8 mouse cellular contexts compared by ENCODE assay signal in the genomic region with DNA sequence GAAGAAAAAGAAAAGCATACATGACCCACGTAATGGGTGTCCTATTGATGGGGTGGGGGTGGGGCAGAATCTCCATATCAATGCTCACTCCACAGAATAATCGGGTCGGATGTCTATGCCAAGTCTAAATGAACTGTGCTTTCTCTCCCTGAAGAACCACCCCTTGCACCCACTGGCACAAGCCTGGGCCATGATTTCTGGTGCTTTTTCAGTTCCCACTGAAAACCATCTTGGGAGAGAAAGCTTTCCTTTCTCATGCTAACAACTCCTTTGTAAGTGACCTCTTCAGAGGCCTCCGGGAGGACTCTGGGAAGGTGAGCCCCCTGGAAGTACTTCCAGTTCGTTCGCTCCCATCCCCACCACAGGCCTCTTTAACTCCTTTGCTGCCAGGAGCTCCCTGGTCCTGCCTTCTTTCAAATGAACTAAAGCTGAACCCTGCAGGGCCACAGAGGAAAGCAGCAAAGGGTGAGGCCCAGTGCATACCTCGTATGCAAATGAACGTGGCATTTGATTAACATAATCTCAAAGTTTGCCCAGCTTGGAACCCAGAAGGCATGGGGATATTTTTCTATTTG.
DNase-seq lines count a peak whose midpoint lies in the region; ATAC-seq lines count a peak whose summit lies in the region.

No protein-coding gene starts in this region.

- peak; percentile 37 for DNase-seq in kidney, postnatal 10 days
- DNase-seq in kidney, adult 8-10 months = no peak
- peak; percentile 76 for DNase-seq in embryo, embryonic 10 days (ENCODE audit: low spot score)
- peak; percentile 77 for DNase-seq in neural tube, embryonic 11.5 days (ENCODE audit: low spot score)
- DNase-seq in left cerebral cortex, adult 11 months (ENCODE audit: low spot score) = no peak
- no peak for DNase-seq in adrenal gland, postnatal 10 days

- H3K9me3 ChIP-seq in hindbrain, embryonic 16.5 days (ENCODE audit: control insufficient read depth, low read length) = no peaks in the 10 kb centered on the region
- H3K9me3 ChIP-seq in neural tube, embryonic 11.5 days (ENCODE audit: control insufficient read depth, low read length) = no peaks in the 10 kb centered on the region

- 8% methylated on average over 8 of the region's 8 CpGs for WGBS in hindbrain, embryonic 16.5 days
- WGBS in neural tube, embryonic 11.5 days = 4% methylated on average over 8 of the region's 8 CpGs

- H3K27ac ChIP-seq in hindbrain, embryonic 16.5 days (ENCODE audit: low read depth, low read length) = peak overlapping the region; percentile 83
- peak overlapping the region; percentile 94 for H3K27ac ChIP-seq in neural tube, embryonic 11.5 days (ENCODE audit: low read depth, low read length)

- no peaks in the 10 kb centered on the region for H3K27me3 ChIP-seq in hindbrain, embryonic 16.5 days (replicated peaks; ENCODE audit: control insufficient read depth, insufficient read depth, low read length)
- H3K27me3 ChIP-seq in neural tube, embryonic 11.5 days (ENCODE audit: control insufficient read depth, insufficient read depth, low read length) = no peaks in the 10 kb centered on the region

- ATAC-seq in hindbrain, embryonic 16.5 days = peak; percentile 80
- peak; percentile 80 for ATAC-seq in neural tube, embryonic 11.5 days (ENCODE audit: insufficient read depth, low FRiP score, low TSS enrichment)
- ATAC-seq in granulocyte monocyte progenitor cell, adult 5-6 weeks (replicated peaks; ENCODE audit: poor library complexity, severe bottlenecking) = no peak

- no peak overlapping the region for H3K4me3 ChIP-seq in hindbrain, embryonic 16.5 days (ENCODE audit: low read length)
- H3K4me3 ChIP-seq in neural tube, embryonic 11.5 days (ENCODE audit: low read depth, low read length) = no peak overlapping the region

- H3K36me3 ChIP-seq in hindbrain, embryonic 16.5 days (ENCODE audit: control insufficient read depth, insufficient read depth, low read length) = no peaks in the 10 kb centered on the region
- no peaks in the 10 kb centered on the region for H3K36me3 ChIP-seq in neural tube, embryonic 11.5 days (ENCODE audit: control insufficient read depth, insufficient read depth, low read length)

- H3K4me1 ChIP-seq in hindbrain, embryonic 16.5 days (ENCODE audit: control insufficient read depth, insufficient read depth, low read depth, low read length) = peaks cover 62% of the 10 kb centered on the region
- peaks cover 81% of the 10 kb centered on the region for H3K4me1 ChIP-seq in neural tube, embryonic 11.5 days (ENCODE audit: control insufficient read depth, insufficient read depth, low read length)

- H3K9ac ChIP-seq in hindbrain, embryonic 16.5 days (ENCODE audit: low read depth, low read length) = peak overlapping the region; percentile 9; the same call in 1 of the 2 replicates
- no peak overlapping the region; the same call in none of the 2 replicates for H3K9ac ChIP-seq in neural tube, embryonic 11.5 days (ENCODE audit: low read length)

- H3K4me2 ChIP-seq in hindbrain, embryonic 16.5 days (ENCODE audit: low read length) = peak overlapping the region; percentile 42; the same call in 1 of the 2 replicates
- no peak overlapping the region; the same call in 1 of the 2 replicates for H3K4me2 ChIP-seq in neural tube, embryonic 11.5 days (ENCODE audit: low read depth)

Comparison
In these comparisons a context has a peak if more than half of its experiments do, and no peak if none do; other contexts are left out.
1. DNase-seq: peak in kidney, postnatal 10 days (single experiment), embryo, embryonic 10 days (single experiment) and neural tube, embryonic 11.5 days (single experiment); none in kidney, adult 8-10 months (0 of 2), left cerebral cortex, adult 11 months (single experiment) and adrenal gland, postnatal 10 days (single experiment).